Mouse (Mus musculus) CH12.LX (cell line): ENCODE results near the gene Ckap4.

ENCODE experiments used
- CTCF ChIP-seq, 2 experiments: IDR thresholded peaks in 1 of 2; conservative IDR thresholded peaks in 1 of 2; 2 replicates each; pipeline ENCODE4 v1.5.1; 2011 to 2012; ENCODE audit warnings: low read depth in 2 of 2, low read length in 2 of 2, improper control_type of control experiment in 1 of 2, inconsistent platforms in 1 of 2, mild to moderate bottlenecking in 1 of 2, moderate library complexity in 1 of 2
- MAFK ChIP-seq: IDR thresholded peaks from 2 replicates; pipeline ENCODE4 v1.6.1; 2011; ENCODE audit warnings: low read length, improper control_type of control experiment; ENCODE audit not compliant: insufficient replicate concordance
- POLR2A ChIP-seq: IDR thresholded peaks from 2 replicates; pipeline ENCODE4 v1.6.1; 2011; ENCODE audit warnings: low read depth, mild to moderate bottlenecking, improper control_type of control experiment, low read length
- USF1 ChIP-seq: IDR thresholded peaks from 2 replicates; pipeline ENCODE4 v1.6.1; 2014; ENCODE audit warnings: low read depth, mild to moderate bottlenecking, inconsistent platforms, low read length, improper control_type of control experiment

DNA sequence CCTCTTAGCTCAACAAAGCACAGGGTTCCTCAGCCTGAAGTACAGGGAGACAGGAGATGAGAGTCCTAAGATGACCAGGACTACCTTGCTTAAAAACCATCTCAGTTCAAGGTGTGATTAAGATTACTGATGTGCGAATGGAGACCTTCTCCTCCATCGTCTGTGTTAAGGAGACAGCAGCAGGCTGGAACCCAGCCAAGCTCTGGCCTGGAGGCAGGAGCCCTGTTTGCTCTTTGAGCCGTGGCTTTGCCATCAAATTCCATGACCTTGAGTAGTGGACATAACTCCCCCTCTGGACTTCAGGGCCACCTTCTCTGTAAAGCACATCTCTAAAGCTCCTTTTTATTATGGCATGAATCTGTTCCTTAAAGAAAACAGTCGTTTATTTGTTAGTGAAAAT, 2.0 kb upstream of the Ckap4 start:
- TF ChIP-seq CTCF (conservative IDR thresholded peaks at IDR 0.05 in 1 of 2, IDR thresholded peaks at IDR 0.05 in 1 of 2; ENCODE audit: low read depth in 2 of 2, low read length in 2 of 2) (no peak), USF1 (no peak), MAFK (no peak), POLR2A (no peak)
